Mouse (Mus musculus): ENCODE measurements at regions not wholly inside any gene's neighbourhood (a gene's known extent, or its start where the extent isn't known, plus 50 kb on each side); places are given as distances from the start of the nearest gene placed in this dataset.

GRCm38 (mm10) chr6:94400471-94401051 lies 99.6 kb upstream of the Slc25a26 start:
- peak; percentile 94 for TF ChIP-seq CTCF (IDR thresholded peaks at IDR 0.05; ENCODE audit: insufficient read depth, low read length)
- TF ChIP-seq POLR2A (IDR thresholded peaks at IDR 0.05; ENCODE audit: borderline replicate concordance, extremely low read depth, low read depth, low read length) = no peak
